Mouse (Mus musculus): ENCODE measurements around the gene Bnip2. TPM values are rescaled to one million over a fixed set of nuclear protein-coding genes. Genes with fewer than 3 reads are reported as not detected.

The Bnip2 gene
- polyA plus RNA-seq, 1 experiment from 2014 or later = 119 TPM

DNA sequence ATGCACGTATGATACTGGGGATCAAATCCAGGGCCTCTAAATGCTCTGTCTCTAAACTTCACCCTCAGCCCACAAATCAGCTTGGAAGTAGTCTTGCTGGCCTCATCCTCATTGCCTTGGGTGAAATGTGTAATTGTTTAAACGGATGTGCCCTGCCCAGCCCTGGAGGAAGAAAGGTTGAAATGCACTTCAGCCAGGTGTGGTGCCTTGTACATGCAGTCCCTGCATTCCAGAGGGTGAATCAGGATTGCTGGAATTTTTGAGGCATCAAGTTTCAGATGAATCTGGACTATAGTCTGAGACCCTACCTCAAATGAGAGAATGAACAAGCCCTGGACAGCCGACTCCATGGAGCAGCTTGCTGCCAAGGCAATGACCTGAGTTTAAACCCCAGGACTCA, 58.6 kb downstream of the Bnip2 start:
- no peaks in the 10 kb centered on the region for H3K9me3 ChIP-seq (ENCODE audit: control insufficient read depth, low read depth, low read length)
- ATAC-seq (ENCODE audit: insufficient number of reproducible peaks, insufficient read depth, low FRiP score, low read depth) = no peak
- H3K36me3 ChIP-seq (ENCODE audit: control insufficient read depth, insufficient read depth, low read length) = no peaks in the 10 kb centered on the region
- peak overlapping the region; percentile 63; the same call in 1 of the 2 replicates for H3K27ac ChIP-seq (ENCODE audit: low read length)
- H3K27me3 ChIP-seq (ENCODE audit: control insufficient read depth, insufficient read depth, low read length) = no peaks in the 10 kb centered on the region
- H3K4me2 ChIP-seq (replicated peaks; ENCODE audit: low read depth, low read length) = no peak overlapping the region
- peaks cover 25% of the 10 kb centered on the region for H3K4me1 ChIP-seq (ENCODE audit: control insufficient read depth, insufficient read depth, low read length)
- no peak overlapping the region for H3K9ac ChIP-seq (replicated peaks; ENCODE audit: low read depth, low read length)
- WGBS = 35% methylated on average over 3 of the region's 3 CpGs
- H3K4me3 ChIP-seq (ENCODE audit: low read depth, low read length) = no peak overlapping the region

DNA sequence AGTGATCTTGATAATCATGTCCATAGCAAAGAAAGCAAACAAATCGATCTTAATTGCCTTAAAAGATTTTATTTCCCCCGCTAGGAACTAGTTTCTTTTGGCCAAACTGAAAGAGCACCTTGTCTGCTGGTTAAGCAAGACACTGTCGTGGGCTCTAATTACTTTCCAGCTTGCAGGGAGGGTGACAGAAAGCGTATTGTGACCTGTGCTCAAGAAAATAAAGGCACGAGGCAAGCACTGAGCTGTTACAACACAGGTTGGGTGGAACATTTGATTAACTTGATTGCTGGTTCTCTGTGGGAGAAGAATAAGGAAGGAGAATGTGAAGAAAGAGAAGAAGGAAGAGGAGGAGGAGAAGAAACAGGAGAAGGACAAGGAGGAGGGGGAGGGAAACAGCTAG, 59.0 kb downstream of the Bnip2 start:
- Histone ChIP-seq H3K4me3 (ENCODE audit: low read depth, low read length) (no peak overlapping the region), H3K27ac (ENCODE audit: low read length) (peak overlapping the region; percentile 63; the same call in 1 of the 2 replicates), H3K9me3 (ENCODE audit: control insufficient read depth, low read depth, low read length) (no peaks in the 10 kb centered on the region), H3K36me3 (ENCODE audit: control insufficient read depth, insufficient read depth, low read length) (no peaks in the 10 kb centered on the region), H3K9ac (replicated peaks; ENCODE audit: low read depth, low read length) (no peak overlapping the region), H3K4me1 (ENCODE audit: control insufficient read depth, insufficient read depth, low read length) (peaks cover 25% of the 10 kb centered on the region), H3K27me3 (ENCODE audit: control insufficient read depth, insufficient read depth, low read length) (no peaks in the 10 kb centered on the region), H3K4me2 (replicated peaks; ENCODE audit: low read depth, low read length) (no peak overlapping the region)
- WGBS = 40% methylated on average over 5 of the region's 5 CpGs
- ATAC-seq (ENCODE audit: insufficient number of reproducible peaks, insufficient read depth, low FRiP score, low read depth) = no peak

DNA sequence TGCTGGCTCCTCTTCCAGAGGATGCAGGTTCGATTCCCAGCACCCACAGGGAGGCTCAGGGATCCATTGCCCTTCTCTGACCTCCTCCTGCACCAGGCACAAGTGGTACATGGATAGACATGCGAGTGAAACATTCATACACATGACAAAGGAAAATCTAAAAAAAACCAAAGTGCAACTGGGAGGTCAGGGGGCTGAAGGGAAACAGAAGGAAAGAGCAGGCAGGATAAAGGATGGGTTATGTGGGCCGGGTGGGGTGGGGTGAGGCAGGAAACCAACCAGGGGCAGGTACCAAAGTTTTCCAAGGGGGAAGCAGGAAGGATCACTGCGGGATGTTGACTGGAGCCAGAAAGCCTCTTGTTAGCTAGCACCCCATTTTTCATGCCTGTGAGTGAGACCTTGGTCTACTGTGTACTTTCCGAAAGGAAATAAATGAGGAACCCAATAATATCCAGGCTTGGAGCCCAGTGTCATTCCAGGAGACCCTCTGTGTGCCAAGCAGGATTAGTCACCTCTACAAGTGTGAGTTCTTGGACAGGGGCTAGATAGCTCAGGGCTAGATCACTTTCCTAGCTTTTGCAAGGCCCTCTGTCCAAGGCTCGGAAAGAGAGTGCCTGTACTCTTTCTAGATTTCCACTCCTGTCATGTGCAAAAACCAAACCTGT, 59.6 kb downstream of the Bnip2 start:
- Histone ChIP-seq H3K4me3 (ENCODE audit: low read depth, low read length) (no peak overlapping the region), H3K27me3 (ENCODE audit: control insufficient read depth, insufficient read depth, low read length) (no peaks in the 10 kb centered on the region), H3K4me2 (replicated peaks; ENCODE audit: low read depth, low read length) (no peak overlapping the region), H3K9ac (replicated peaks; ENCODE audit: low read depth, low read length) (no peak overlapping the region), H3K4me1 (ENCODE audit: control insufficient read depth, insufficient read depth, low read length) (peaks cover 25% of the 10 kb centered on the region), H3K9me3 (ENCODE audit: control insufficient read depth, low read depth, low read length) (no peaks in the 10 kb centered on the region), H3K36me3 (ENCODE audit: control insufficient read depth, insufficient read depth, low read length) (no peaks in the 10 kb centered on the region), H3K27ac (ENCODE audit: low read length) (peak overlapping the region; percentile 63; the same call in 1 of the 2 replicates)
- ATAC-seq (ENCODE audit: insufficient number of reproducible peaks, insufficient read depth, low FRiP score, low read depth) = no peak
- 36% methylated on average over 6 of the region's 6 CpGs for WGBS

DNA sequence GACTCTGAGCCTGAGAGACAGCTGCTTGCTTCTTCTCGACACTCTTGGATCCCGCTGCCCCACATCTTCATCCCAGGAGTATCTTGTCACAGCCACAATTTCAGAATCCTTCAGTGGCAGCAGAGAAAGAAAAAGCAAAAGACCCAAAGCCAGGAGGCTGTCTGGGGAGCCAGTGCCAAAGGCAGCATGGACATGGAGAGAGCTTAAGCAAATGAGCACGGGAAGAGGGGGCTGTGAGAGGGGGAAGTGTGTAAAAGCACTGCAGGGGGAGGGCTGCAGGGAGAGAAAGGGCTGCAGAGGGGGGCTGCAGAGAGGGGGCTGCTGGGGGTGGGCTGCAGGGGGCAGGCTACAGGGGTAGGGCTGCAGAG, 60.1 kb downstream of the Bnip2 start:
- 31% methylated on average over 3 of the region's 3 CpGs for WGBS
- Histone ChIP-seq H3K4me1 (ENCODE audit: control insufficient read depth, insufficient read depth, low read length) (peaks cover 25% of the 10 kb centered on the region), H3K9me3 (ENCODE audit: control insufficient read depth, low read depth, low read length) (no peaks in the 10 kb centered on the region), H3K27ac (ENCODE audit: low read length) (peak overlapping the region; percentile 63; the same call in 1 of the 2 replicates), H3K36me3 (ENCODE audit: control insufficient read depth, insufficient read depth, low read length) (no peaks in the 10 kb centered on the region), H3K4me3 (ENCODE audit: low read depth, low read length) (no peak overlapping the region), H3K4me2 (replicated peaks; ENCODE audit: low read depth, low read length) (no peak overlapping the region), H3K27me3 (ENCODE audit: control insufficient read depth, insufficient read depth, low read length) (no peaks in the 10 kb centered on the region), H3K9ac (replicated peaks; ENCODE audit: low read depth, low read length) (no peak overlapping the region)
- no peak for ATAC-seq (ENCODE audit: insufficient number of reproducible peaks, insufficient read depth, low FRiP score, low read depth)

DNA sequence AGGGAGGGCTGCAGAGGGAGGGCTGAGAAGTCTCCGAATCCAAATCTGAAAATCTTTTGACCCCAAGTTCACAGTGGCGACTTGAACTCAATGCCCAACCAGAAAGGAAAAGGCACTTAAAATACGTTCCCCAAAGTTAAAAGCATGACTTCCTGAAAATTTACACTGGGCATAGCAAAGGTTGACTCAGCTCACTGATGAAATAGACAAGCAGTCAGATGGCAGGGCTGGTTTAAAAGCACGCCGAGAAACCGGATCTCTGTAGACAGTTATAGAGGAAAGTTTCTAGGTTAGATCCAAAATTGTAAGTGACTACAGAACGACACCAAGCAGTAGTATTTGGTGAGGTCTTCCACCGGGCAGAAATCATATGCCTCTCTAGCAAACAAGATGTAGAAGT, 60.6 kb downstream of the Bnip2 start:
- WGBS = 14% methylated on average over 8 of the region's 8 CpGs

DNA sequence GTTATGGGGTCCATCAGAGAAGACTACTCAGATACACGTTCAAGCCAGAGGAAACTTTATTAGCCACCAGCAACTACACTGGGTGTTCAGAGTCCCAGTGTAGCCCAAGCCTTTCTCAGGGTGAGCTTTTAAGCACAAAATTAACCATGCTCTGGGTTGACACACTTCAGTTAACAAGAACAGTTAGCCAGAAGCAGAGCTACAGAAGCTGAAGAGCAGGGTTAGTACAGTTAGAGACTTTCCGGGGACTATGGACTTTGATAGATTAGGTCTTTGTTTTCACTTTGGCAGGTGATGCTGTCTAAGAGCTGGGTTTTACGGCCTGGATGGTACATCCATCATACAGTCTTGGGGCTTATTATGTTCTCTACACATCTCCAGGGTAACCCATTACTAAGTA, 63.5 kb downstream of the Bnip2 start:
- 54% methylated on average over 3 of the region's 3 CpGs for WGBS
- ATAC-seq (ENCODE audit: insufficient number of reproducible peaks, insufficient read depth, low FRiP score, low read depth) = no peak
- H3K4me1 ChIP-seq (ENCODE audit: control insufficient read depth, insufficient read depth, low read length) = peaks cover 22% of the 10 kb centered on the region
- no peaks in the 10 kb centered on the region for H3K9me3 ChIP-seq (ENCODE audit: control insufficient read depth, low read depth, low read length)
- no peak overlapping the region for H3K27ac ChIP-seq (ENCODE audit: low read length)
- no peaks in the 10 kb centered on the region for H3K36me3 ChIP-seq (ENCODE audit: control insufficient read depth, insufficient read depth, low read length)
- no peak overlapping the region for H3K9ac ChIP-seq (replicated peaks; ENCODE audit: low read depth, low read length)
- no peak overlapping the region for H3K4me3 ChIP-seq (ENCODE audit: low read depth, low read length)
- H3K4me2 ChIP-seq (replicated peaks; ENCODE audit: low read depth, low read length) = no peak overlapping the region
- H3K27me3 ChIP-seq (ENCODE audit: control insufficient read depth, insufficient read depth, low read length) = no peaks in the 10 kb centered on the region

More for the DNA sequence above, 60.6 kb downstream of the Bnip2 start:
- H3K4me1 ChIP-seq (ENCODE audit: control insufficient read depth, insufficient read depth, low read length) = peaks cover 25% of the 10 kb centered on the region
- no peaks in the 10 kb centered on the region for H3K9me3 ChIP-seq (ENCODE audit: control insufficient read depth, low read depth, low read length)
- H3K27me3 ChIP-seq (ENCODE audit: control insufficient read depth, insufficient read depth, low read length) = no peaks in the 10 kb centered on the region
- no peak overlapping the region for H3K4me3 ChIP-seq (ENCODE audit: low read depth, low read length)
- no peak for ATAC-seq (ENCODE audit: insufficient number of reproducible peaks, insufficient read depth, low FRiP score, low read depth)
- H3K27ac ChIP-seq (ENCODE audit: low read length) = peak overlapping the region; percentile 63; the same call in 1 of the 2 replicates
- H3K4me2 ChIP-seq (replicated peaks; ENCODE audit: low read depth, low read length) = no peak overlapping the region
- H3K36me3 ChIP-seq (ENCODE audit: control insufficient read depth, insufficient read depth, low read length) = no peaks in the 10 kb centered on the region
- no peak overlapping the region for H3K9ac ChIP-seq (replicated peaks; ENCODE audit: low read depth, low read length)

DNA sequence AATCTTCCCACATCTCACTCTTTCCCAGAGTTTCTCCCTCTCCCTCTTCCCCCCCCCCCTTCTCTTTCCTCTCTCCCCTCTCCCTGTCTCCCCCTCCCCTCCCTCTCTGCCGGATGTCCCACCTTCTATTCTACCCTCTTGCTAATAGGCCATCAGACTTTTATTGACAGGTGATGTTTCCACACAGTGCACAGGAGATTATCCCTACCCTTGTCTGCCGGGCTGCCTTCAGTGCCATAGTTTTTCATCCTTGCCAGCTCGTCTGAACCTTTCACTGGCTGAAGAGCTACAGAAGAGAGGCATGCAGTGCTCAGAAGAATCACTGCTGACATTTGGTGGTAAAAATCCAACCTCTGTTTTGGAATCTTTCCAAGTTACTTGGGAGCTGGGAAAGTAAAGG, 64.1 kb downstream of the Bnip2 start:
- Histone ChIP-seq H3K36me3 (ENCODE audit: control insufficient read depth, insufficient read depth, low read length) (no peaks in the 10 kb centered on the region), H3K4me1 (ENCODE audit: control insufficient read depth, insufficient read depth, low read length) (peaks cover 17% of the 10 kb centered on the region), H3K27ac (ENCODE audit: low read length) (no peak overlapping the region), H3K9me3 (ENCODE audit: control insufficient read depth, low read depth, low read length) (no peaks in the 10 kb centered on the region), H3K27me3 (ENCODE audit: control insufficient read depth, insufficient read depth, low read length) (no peaks in the 10 kb centered on the region), H3K9ac (replicated peaks; ENCODE audit: low read depth, low read length) (no peak overlapping the region), H3K4me3 (ENCODE audit: low read depth, low read length) (no peak overlapping the region), H3K4me2 (replicated peaks; ENCODE audit: low read depth, low read length) (no peak overlapping the region)
- WGBS = 31% methylated on average over 3 of the region's 3 CpGs
- ATAC-seq (ENCODE audit: insufficient number of reproducible peaks, insufficient read depth, low FRiP score, low read depth) = no peak
